Mouse (Mus musculus) G1E (cell line): Measurements from ENCODE around the gene Tpmt.

ENCODE experiments used
- CTCF ChIP-seq: IDR thresholded peaks from 2 replicates; pipeline ENCODE4 v1.5.1; 2012; ENCODE audit warnings: low read depth, low read length, inconsistent platforms, mixed read lengths
- GATA1 ChIP-seq: IDR thresholded peaks from 2 replicates; pipeline ENCODE4 v1.6.1; 2012; ENCODE audit warnings: borderline replicate concordance, low read length, inconsistent platforms, mixed read lengths
- TAL1 ChIP-seq: conservative IDR thresholded peaks from 2 replicates; pipeline ENCODE4 v1.6.1; 2012; ENCODE audit warnings: low read depth, low read length, inconsistent platforms, mixed read lengths

DNA sequence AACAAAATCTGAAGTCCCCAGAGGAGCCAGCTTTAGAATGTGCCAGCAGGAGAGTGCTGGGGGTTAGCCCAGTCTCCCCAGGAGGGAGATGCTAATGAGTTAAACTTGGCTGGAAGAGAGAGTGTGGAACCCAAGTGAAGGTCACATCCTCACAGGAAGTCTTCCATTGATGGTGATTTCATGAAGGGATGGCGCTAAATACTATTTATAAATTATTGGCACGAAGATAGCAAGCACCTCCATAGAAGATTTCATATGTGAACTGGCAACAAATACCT is 51.3 kb downstream of the Tpmt start:
- TF ChIP-seq CTCF = no peak
- TF ChIP-seq GATA1 = no peak
- no peak for TF ChIP-seq TAL1
